Comparison of ENCODE assay signal across 21 mouse cellular contexts in the genomic region with DNA sequence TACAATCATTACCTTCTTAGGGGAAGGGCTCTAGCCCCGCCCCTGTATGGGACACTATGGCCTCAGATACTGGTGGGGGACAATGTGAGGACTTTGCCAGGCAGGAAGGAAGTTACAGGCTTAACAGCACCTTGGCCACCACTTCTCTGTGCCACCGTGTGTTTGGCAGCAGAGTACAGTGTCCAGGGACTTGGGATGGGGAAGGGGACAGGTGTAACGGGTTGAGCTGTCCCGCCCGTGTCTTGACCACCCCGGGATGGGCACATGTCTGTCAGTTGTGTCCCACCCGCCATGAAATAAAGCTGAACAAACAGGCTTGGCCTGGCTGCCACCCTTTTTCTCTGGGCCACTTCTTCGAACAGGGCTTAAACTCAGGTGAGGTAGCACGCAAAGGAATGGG. TPM values are rescaled to one million over a fixed set of nuclear protein-coding genes. Genes with fewer than 3 reads are reported as not detected.
"Had no signal": no experiment of that assay in that cellular context is flagged by ENCODE, and none has a peak within 500 bp of the region (broad histone marks: within the 10 kb centered on the region; RNA-seq: fewer than 3 reads in every experiment).

No protein-coding gene starts in this region.

- H3K27ac ChIP-seq: macrophage; midbrain, embryonic 15.5 days; stomach, embryonic 15.5 days; stomach, postnatal 0 days had no signal

- H3K4me2 ChIP-seq: lung, embryonic 15.5 days; midbrain, embryonic 11.5 days; midbrain, embryonic 13.5 days; midbrain, embryonic 15.5 days; neural tube, embryonic 13.5 days; stomach, embryonic 15.5 days had no signal

- H3K4me3 ChIP-seq: lung, embryonic 15.5 days; megakaryocyte, embryonic 14.5 days; midbrain, embryonic 13.5 days; midbrain, embryonic 15.5 days; neural tube, embryonic 13.5 days; stomach, embryonic 15.5 days had no signal

- H3K9ac ChIP-seq: liver, postnatal 0 days; lung, embryonic 15.5 days; midbrain, embryonic 15.5 days; stomach, embryonic 15.5 days had no signal

- H3K27me3 ChIP-seq: lung, embryonic 15.5 days; neural tube, embryonic 13.5 days; stomach, embryonic 15.5 days had no signal

- H3K9me3 ChIP-seq: lung, embryonic 15.5 days; megakaryocyte, embryonic 14.5 days; midbrain, embryonic 13.5 days; midbrain, embryonic 15.5 days; neural tube, embryonic 13.5 days; stomach, embryonic 15.5 days had no signal

- DNase-seq: liver, postnatal 0 days; lung, adult 2 months; lung, postnatal 14 days; lung, postnatal 36 days; right cerebral cortex, postnatal 14 days; thymus, adult 2 months; thymus, postnatal 25 days; thymus, postnatal 4 days had no signal

- ATAC-seq: liver, postnatal 0 days; lung, postnatal 0 days; midbrain, embryonic 13.5 days; midbrain, embryonic 15.5 days had no signal

RNA-seq across cellular contexts. Expression of gene Tmprss6, which starts 29.5 kb away (rescaled TPM):
- polyA plus RNA-seq: macrophage; neural tube, embryonic 11.5 days had no signal

RNA-seq across cellular contexts. Expression of gene Tex33, which starts 43.3 kb away (rescaled TPM):
- polyA plus RNA-seq: liver, postnatal 0 days; lung, adult 2 months; lung, embryonic 15.5 days; lung, postnatal 0 days; macrophage; midbrain, embryonic 11.5 days; midbrain, embryonic 13.5 days; midbrain, embryonic 15.5 days; neural tube, embryonic 11.5 days; neural tube, embryonic 13.5 days; spleen, adult 2 months; stomach, embryonic 15.5 days; stomach, postnatal 0 days; urinary bladder, adult 2 months had no signal
